Mouse (Mus musculus): ENCODE measurements around the gene Gm5767. TPM values are rescaled to one million over a fixed set of nuclear protein-coding genes. Genes with fewer than 3 reads are reported as not detected.
A peak's percentile ranks its signal among the peaks of the same experiment; 100 is the strongest.

Gm5767 gene
- polyA plus RNA-seq, 1 experiment from 2014 or later: not detected

DNA sequence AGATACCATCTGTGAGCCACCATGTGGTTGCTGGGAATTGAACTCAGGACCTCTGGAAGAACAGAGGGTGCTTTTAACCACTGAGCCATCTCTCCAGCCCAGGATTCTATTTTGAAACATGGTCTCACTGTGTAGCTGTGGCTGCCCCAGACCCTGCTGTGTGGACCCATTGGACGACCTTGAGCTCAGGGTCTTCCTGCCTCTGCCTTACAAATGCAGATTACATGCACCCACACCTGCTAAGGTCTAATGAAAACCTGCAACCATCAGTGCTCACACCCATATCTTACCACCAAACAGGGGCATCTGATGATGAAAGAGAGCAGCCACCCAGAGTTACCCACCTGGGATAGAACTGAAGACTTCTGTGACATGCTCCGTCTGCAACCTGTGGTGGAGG, 24.3 kb upstream of the Gm5767 start:
- WGBS: 83% methylated on average over 2 of the region's 2 CpGs
- H3K9me3 ChIP-seq: no peaks in the 10 kb centered on the region

DNA sequence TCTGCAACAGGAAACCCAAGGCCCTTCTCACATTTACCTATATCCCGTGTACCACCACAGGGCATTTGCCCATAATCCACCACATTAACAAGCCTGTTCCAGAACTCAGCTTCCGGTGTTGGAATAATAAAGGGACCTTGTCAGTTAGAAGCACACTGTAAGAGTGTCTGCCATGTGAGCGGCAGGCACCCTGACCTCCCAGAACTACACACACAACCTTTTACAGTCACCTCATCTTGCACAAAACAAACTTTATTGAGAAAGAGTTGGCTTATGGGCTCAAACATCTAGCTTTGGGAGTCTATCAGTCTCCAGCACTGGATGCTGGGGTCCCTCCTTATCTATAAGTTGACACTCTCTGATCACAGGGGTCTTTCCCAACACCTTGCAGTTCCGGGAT, 22.2 kb upstream of the Gm5767 start:
- no peaks in the 10 kb centered on the region for H3K9me3 ChIP-seq
- no peak overlapping the region for H3K4me2 ChIP-seq
- no peak overlapping the region for H3K4me3 ChIP-seq
- no peaks in the 10 kb centered on the region for H3K4me1 ChIP-seq
- no peaks in the 10 kb centered on the region for H3K27me3 ChIP-seq
- H3K9ac ChIP-seq: no peak overlapping the region
- 82% methylated on average over 4 of the region's 4 CpGs for WGBS
- no peak overlapping the region for H3K27ac ChIP-seq
- peaks cover 86% of the 10 kb centered on the region for H3K36me3 ChIP-seq
- no peak for ATAC-seq (ENCODE audit: insufficient number of reproducible peaks, insufficient read depth, low FRiP score, low TSS enrichment, low read depth)

More for the DNA sequence above, 24.3 kb upstream of the Gm5767 start:
- Histone ChIP-seq H3K27ac (no peak overlapping the region), H3K9ac (no peak overlapping the region), H3K4me1 (no peaks in the 10 kb centered on the region), H3K4me2 (no peak overlapping the region), H3K36me3 (peaks cover 84% of the 10 kb centered on the region), H3K27me3 (no peaks in the 10 kb centered on the region), H3K4me3 (no peak overlapping the region)
- ATAC-seq (ENCODE audit: insufficient number of reproducible peaks, insufficient read depth, low FRiP score, low TSS enrichment, low read depth): no peak

DNA sequence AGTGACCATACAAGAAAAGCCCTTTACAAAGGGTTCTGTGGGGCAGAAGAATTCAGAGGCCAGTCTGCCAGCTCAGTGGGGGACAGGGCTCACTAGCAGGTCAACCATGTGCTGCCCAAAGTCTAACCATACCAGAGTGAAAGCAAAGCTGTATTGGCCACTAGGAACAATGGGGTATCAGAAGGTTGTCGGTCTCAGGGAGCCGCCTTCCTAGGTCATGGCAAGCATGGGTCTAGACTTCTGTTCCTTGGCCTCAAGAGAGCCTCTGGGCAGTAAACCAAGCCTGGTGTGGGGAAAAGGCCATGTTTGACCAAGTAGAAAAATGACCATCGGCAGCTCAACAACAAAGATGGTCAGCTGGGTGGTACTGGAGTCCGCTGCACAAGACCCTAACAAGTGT, 21.8 kb upstream of the Gm5767 start:
- Histone ChIP-seq H3K9me3 (no peaks in the 10 kb centered on the region), H3K4me1 (no peaks in the 10 kb centered on the region), H3K27me3 (no peaks in the 10 kb centered on the region), H3K4me2 (no peak overlapping the region), H3K9ac (no peak overlapping the region), H3K27ac (no peak overlapping the region), H3K36me3 (peaks cover 86% of the 10 kb centered on the region), H3K4me3 (no peak overlapping the region)
- 95% methylated on average over 4 of the region's 4 CpGs for WGBS
- no peak for ATAC-seq (ENCODE audit: insufficient number of reproducible peaks, insufficient read depth, low FRiP score, low TSS enrichment, low read depth)

DNA sequence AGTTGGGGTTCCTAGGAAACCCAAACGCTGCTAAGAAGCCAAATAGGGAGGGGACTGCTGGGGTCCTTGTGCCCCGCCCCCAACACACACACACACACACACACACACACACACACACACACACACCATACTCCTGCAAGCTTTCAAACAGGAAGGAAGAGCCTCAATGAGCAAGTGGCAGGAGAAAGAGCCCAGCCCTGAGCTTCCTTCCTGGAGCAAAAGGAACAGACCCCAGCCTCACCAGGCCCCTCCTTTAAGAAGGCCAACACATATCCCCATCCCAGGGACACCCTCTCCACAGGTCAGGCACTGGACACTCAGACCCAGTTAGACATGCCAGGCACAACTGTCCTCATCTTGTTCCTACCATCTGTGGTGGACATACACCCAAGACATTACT, 17.5 kb upstream of the Gm5767 start:
- H3K4me2 ChIP-seq: no peak overlapping the region
- H3K36me3 ChIP-seq: peaks cover 50% of the 10 kb centered on the region
- no peak overlapping the region for H3K27ac ChIP-seq
- H3K9me3 ChIP-seq: no peaks in the 10 kb centered on the region
- H3K9ac ChIP-seq: no peak overlapping the region
- H3K27me3 ChIP-seq: no peaks in the 10 kb centered on the region
- ATAC-seq (ENCODE audit: insufficient number of reproducible peaks, insufficient read depth, low FRiP score, low TSS enrichment, low read depth): no peak
- peaks cover 15% of the 10 kb centered on the region for H3K4me1 ChIP-seq
- 62% methylated on average over 2 of the region's 2 CpGs for WGBS
- H3K4me3 ChIP-seq: no peak overlapping the region

DNA sequence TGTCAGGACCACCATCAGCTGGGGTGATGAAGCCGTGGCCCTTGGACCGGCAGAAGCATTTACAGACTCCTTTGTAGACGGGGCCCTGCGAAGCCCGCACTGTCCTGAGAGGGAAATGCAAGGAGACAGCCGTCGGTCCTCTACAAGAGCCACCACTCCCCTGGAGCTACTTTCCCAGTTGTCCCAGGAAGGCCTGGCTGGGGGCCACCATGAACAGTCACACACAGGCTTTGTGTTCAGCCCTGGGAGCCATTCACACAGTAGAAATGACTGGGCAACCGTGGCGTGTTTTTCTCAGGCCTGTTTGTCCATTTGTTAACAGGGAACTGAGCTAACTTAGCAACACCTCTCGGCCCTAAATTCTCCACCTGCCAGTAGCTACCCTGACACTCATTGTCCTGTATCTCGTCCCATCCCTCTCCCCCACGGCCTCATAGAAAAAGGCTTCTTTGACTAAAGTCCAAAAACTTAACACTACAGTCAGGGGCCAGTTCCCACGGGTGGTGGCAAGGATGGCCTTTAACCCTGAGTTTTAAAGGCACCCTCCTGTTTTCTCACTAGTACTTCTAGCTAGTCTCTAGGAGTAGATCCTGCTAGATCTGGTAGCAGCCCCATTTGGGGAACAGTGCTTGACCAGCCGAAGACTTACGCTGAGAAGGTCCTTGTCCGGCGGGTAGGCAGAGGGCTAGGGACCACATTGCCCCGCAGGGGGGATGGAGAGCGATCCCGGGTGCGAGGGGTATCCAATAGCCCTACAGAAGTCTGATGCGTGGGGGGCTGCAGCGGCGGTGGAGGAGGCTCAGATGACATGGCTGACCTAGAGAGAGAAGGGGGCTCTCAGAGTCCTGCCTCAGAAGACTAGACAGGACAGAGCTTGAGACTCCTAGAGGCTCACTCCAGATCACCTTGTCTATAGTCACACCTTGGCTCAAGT, 16.7 kb upstream of the Gm5767 start:
- Histone ChIP-seq H3K27ac (no peak overlapping the region), H3K4me3 (no peak overlapping the region), H3K27me3 (no peaks in the 10 kb centered on the region), H3K4me1 (peaks cover 15% of the 10 kb centered on the region), H3K9ac (no peak overlapping the region), H3K9me3 (no peaks in the 10 kb centered on the region), H3K4me2 (no peak overlapping the region), H3K36me3 (peaks cover 45% of the 10 kb centered on the region)
- 86% methylated on average over 24 of the region's 24 CpGs for WGBS
- ATAC-seq (ENCODE audit: insufficient number of reproducible peaks, insufficient read depth, low FRiP score, low TSS enrichment, low read depth): no peak

DNA sequence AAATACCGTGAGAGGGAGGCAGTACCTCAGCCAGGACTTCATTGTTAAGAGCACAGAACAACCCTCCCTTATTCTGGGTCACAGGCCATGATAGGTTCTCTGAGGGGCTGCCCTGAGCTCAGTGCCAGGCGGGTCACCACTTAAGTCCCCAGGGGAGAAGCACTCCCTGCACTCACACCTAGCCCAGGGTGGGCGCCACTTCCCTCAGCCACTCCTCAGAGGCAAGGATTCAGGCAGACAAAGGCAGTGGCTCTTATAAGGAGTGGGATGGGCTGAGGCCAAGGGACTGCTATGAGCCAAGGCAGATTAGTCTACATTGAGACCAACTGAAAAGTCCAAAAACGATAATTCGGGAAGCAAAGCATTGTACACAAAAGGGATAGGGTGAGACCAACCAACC, 15.2 kb upstream of the Gm5767 start:
- Histone ChIP-seq H3K9me3 (no peaks in the 10 kb centered on the region), H3K4me2 (no peak overlapping the region), H3K4me3 (no peak overlapping the region), H3K27me3 (no peaks in the 10 kb centered on the region), H3K27ac (no peak overlapping the region), H3K36me3 (peaks cover 31% of the 10 kb centered on the region), H3K4me1 (peaks cover 30% of the 10 kb centered on the region), H3K9ac (no peak overlapping the region)
- WGBS: 86% methylated on average over 5 of the region's 5 CpGs
- ATAC-seq (ENCODE audit: insufficient number of reproducible peaks, insufficient read depth, low FRiP score, low TSS enrichment, low read depth): no peak

DNA sequence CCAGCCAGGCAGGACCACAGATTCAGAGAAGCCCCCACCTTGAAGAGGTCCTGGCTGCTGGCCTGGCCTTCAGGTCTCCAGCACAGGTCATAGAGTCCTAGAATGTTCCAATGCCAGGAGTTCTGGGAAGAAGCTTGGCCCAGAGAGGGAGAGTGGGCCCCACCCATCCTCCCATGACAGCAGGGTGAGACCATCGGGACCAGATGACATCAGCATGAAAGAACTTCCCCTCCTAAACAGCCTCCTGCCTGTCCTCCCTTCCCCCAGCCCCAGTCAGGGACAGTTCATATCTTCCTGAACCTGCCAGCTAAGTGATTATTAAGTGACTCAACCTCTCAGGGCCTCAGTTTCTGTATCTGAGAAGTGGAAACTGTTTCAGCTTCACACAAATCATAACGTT, 14.1 kb upstream of the Gm5767 start:
- H3K27me3 ChIP-seq: no peaks in the 10 kb centered on the region
- no peak overlapping the region for H3K27ac ChIP-seq
- no peaks in the 10 kb centered on the region for H3K9me3 ChIP-seq
- H3K4me2 ChIP-seq: no peak overlapping the region
- WGBS: 65% methylated on average over 2 of the region's 2 CpGs
- H3K9ac ChIP-seq: no peak overlapping the region
- peaks cover 37% of the 10 kb centered on the region for H3K4me1 ChIP-seq
- peaks cover 22% of the 10 kb centered on the region for H3K36me3 ChIP-seq
- no peak overlapping the region for H3K4me3 ChIP-seq
- ATAC-seq (ENCODE audit: insufficient number of reproducible peaks, insufficient read depth, low FRiP score, low TSS enrichment, low read depth): no peak

DNA sequence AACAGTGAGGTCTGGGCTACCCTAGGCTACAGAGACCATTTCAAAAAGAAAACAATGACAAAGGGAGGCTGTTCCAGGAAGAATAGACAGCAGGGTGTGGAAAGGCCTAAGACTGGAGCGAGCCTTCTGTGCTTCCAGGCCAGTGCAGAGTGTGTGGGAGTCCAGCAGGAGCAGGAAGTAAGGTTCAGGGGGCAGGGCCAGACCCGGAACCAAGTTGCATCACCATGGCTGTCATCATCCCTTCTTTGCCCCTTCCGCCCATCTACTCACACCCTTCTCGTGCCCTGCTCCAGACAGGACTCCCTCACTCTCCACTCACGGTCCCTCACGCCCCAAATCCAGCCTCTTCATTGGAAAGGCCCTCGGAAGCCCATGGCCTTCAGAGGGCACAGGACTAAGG, 13.3 kb upstream of the Gm5767 start:
- no peaks in the 10 kb centered on the region for H3K27me3 ChIP-seq
- ATAC-seq (ENCODE audit: insufficient number of reproducible peaks, insufficient read depth, low FRiP score, low TSS enrichment, low read depth): no peak
- H3K4me1 ChIP-seq: peaks cover 37% of the 10 kb centered on the region
- H3K27ac ChIP-seq: no peak overlapping the region
- no peak overlapping the region for H3K4me3 ChIP-seq
- H3K9me3 ChIP-seq: no peaks in the 10 kb centered on the region
- peaks cover 14% of the 10 kb centered on the region for H3K36me3 ChIP-seq
- H3K9ac ChIP-seq: no peak overlapping the region
- 75% methylated on average over 7 of the region's 7 CpGs for WGBS
- H3K4me2 ChIP-seq: no peak overlapping the region

DNA sequence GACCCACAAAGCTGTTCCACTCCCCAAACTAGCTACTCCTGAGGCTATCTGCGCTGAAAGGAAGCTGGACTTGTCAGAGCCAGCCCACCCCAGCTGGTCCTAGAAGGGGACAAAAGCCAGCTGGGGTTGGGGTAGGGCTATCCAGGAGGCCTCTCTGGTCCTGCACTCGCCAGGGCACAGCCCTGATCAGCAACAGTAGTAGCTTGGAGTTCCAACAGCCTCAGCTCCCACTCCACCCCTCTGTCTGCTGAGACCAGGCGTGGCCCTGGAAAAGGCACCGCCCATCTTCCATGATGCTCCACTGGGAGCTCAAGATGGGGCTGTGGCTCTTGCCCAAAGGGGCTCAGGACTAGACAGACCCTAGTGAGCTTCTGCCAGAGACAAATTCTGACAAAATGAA, 12.8 kb upstream of the Gm5767 start:
- H3K27ac ChIP-seq: no peak overlapping the region
- peaks cover 37% of the 10 kb centered on the region for H3K4me1 ChIP-seq
- no peak overlapping the region for H3K4me3 ChIP-seq
- 75% methylated on average over 4 of the region's 4 CpGs for WGBS
- no peak overlapping the region for H3K4me2 ChIP-seq
- peaks cover 2% of the 10 kb centered on the region for H3K27me3 ChIP-seq
- peaks cover 8% of the 10 kb centered on the region for H3K36me3 ChIP-seq
- no peaks in the 10 kb centered on the region for H3K9me3 ChIP-seq
- ATAC-seq (ENCODE audit: insufficient number of reproducible peaks, insufficient read depth, low FRiP score, low TSS enrichment, low read depth): no peak
- H3K9ac ChIP-seq: 0 out of 2 replicates have a peak overlapping the region, but pooled peaks have one; percentile 4

DNA sequence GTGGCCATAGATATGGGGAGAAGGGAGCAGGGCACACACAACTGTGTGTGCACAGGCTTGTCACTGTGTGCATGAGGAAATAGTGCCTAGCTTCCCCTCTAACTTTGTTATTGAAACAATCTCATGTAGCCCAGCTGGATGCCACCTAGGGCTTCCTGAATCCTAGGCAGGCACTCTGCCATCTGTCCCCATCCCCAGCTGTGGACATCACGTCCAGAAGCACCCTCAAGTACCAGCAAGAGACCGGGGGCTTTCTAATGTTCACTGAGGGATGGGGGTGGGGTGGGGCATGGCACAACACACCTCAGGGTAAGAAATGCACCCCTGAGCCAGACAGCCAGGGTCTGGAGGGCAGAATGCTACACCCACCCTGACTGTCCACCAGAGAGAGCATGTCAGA, 12.2 kb upstream of the Gm5767 start:
- H3K4me3 ChIP-seq: no peak overlapping the region
- peaks cover 37% of the 10 kb centered on the region for H3K4me1 ChIP-seq
- H3K27me3 ChIP-seq: peaks cover 8% of the 10 kb centered on the region
- H3K9me3 ChIP-seq: no peaks in the 10 kb centered on the region
- no peak for ATAC-seq (ENCODE audit: insufficient number of reproducible peaks, insufficient read depth, low FRiP score, low TSS enrichment, low read depth)
- 86% methylated on average over 2 of the region's 2 CpGs for WGBS
- peaks cover 4% of the 10 kb centered on the region for H3K36me3 ChIP-seq
- H3K9ac ChIP-seq: no peak overlapping the region
- no peak overlapping the region for H3K27ac ChIP-seq
- H3K4me2 ChIP-seq: no peak overlapping the region

DNA sequence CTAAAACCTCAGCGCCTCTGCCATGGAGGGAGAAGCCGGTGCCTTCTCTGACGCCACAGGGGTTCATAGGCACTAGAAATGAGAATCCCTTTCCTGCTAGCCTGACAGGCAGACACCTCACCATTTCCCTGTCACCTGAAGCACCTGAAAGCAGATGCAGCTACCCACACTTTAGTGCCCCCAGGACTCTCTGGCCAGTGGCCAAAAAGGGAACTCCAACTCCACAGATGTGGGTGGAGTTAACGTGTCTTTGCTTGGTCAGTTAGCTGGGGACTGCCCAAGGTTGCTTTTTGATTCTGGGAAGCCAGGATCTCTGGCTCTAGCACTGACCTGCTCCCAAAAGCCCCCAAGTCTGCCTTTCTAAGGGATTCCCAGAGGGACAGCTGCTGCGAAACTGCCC, 11.1 kb upstream of the Gm5767 start:
- H3K4me3 ChIP-seq: 0 out of 2 replicates have a peak overlapping the region, but pooled peaks have one; percentile 76
- no peak for ATAC-seq (ENCODE audit: insufficient number of reproducible peaks, insufficient read depth, low FRiP score, low TSS enrichment, low read depth)
- 55% methylated on average over 5 of the region's 5 CpGs for WGBS
- H3K9ac ChIP-seq: peak overlapping the region; percentile 76
- no peaks in the 10 kb centered on the region for H3K9me3 ChIP-seq
- peaks cover 37% of the 10 kb centered on the region for H3K4me1 ChIP-seq
- H3K27me3 ChIP-seq: peaks cover 9% of the 10 kb centered on the region
- H3K4me2 ChIP-seq: peak overlapping the region; percentile 80
- no peak overlapping the region for H3K27ac ChIP-seq
- H3K36me3 ChIP-seq: no peaks in the 10 kb centered on the region

Measured in embryonic facial prominence, embryonic 13.5 days (tissue).